Mouse (Mus musculus) hindbrain, embryonic 10.5 days (tissue): Measurements from ENCODE around the gene Prlr. TPM values are rescaled to one million over a fixed set of nuclear protein-coding genes. Genes with fewer than 3 reads are reported as not detected.

Experiments used
- DNase-seq: peaks from one replicate; pipeline ENCODE4 v3.0.0-alpha.2; 2017; ENCODE audit warnings: low spot score
- H3K27ac ChIP-seq: fragments of 300-500 bp; sonication (generic); 2 replicates; pipeline ENCODE4 v1.5.1; 2016; ENCODE audit warnings: mild to moderate bottlenecking, moderate library complexity
- H3K27me3 ChIP-seq: fragments of 300-500 bp; sonication (generic); 2 replicates; pipeline ENCODE4 v1.6.1; 2016; ENCODE audit warnings: mild to moderate bottlenecking; ENCODE audit not compliant: poor library complexity, insufficient read depth, severe bottlenecking
- H3K36me3 ChIP-seq: fragments of 300-500 bp; sonication (generic); 2 replicates; pipeline ENCODE4 v1.6.1; 2016; ENCODE audit warnings: mild to moderate bottlenecking, moderate library complexity
- H3K4me1 ChIP-seq: fragments of 300-500 bp; sonication (generic); replicated peaks from 2 replicates; pipeline ENCODE4 v1.6.1; 2016; ENCODE audit warnings: mild to moderate bottlenecking
- H3K4me3 ChIP-seq: fragments of 300-500 bp; sonication (generic); 2 replicates; pipeline ENCODE4 v1.5.1; 2016; ENCODE audit warnings: mild to moderate bottlenecking, moderate library complexity
- H3K9me3 ChIP-seq: fragments of 300-500 bp; sonication (generic); 2 replicates; pipeline ENCODE4 v1.6.1; 2016; ENCODE audit warnings: mild to moderate bottlenecking, moderate library complexity
- WGBS: fragments of 180-500 bp; shearing (Covaris S2); methylation state at CpG from one replicate; pipeline ENCODE4 v1.1.7; 2016; 5-methylcytosine and 5-hydroxymethylcytosine counted together
- polyA plus RNA-seq: library from polyadenylated mRNA; unstranded; fragments of >200 nt; fragmentation: Nextera tagmentation; extraction: Ambion mirVana; gene quantifications from 2 replicates; pipeline ENCODE4 v1.2.1, GENCODE M21; 2016

Prlr gene
- polyA plus RNA-seq, 1 experiment from 2014 or later, result 0.29 TPM

DNA sequence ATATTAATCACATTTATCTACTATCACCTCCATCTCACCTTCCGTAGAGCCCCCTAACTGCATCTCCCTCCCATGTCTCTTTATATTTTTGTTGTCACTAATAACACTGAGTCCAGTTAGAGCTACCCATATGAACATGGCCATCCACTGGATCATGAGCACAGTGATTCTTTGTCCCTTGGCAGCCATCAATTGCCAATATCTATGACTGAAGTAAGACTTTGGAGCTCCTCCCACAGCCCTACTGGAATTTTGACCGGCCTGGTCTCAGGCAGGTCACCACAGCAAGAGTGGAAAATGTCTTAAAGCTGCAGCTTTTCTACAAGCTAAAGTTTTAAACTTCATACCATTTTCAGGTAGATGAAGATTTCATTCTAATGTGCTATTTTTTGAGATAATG is 189.3 kb downstream of the Prlr start:
- H3K4me1 ChIP-seq, result no peaks in the 10 kb centered on the region
- H3K27me3 ChIP-seq, result no peaks in the 10 kb centered on the region
- no peaks in the 10 kb centered on the region for H3K9me3 ChIP-seq
- no peak overlapping the region for H3K27ac ChIP-seq
- H3K36me3 ChIP-seq, result no peaks in the 10 kb centered on the region
- no peak overlapping the region for H3K4me3 ChIP-seq
- 88% methylated on average over 2 of the region's 2 CpGs for WGBS
- DNase-seq, result no peak

DNA sequence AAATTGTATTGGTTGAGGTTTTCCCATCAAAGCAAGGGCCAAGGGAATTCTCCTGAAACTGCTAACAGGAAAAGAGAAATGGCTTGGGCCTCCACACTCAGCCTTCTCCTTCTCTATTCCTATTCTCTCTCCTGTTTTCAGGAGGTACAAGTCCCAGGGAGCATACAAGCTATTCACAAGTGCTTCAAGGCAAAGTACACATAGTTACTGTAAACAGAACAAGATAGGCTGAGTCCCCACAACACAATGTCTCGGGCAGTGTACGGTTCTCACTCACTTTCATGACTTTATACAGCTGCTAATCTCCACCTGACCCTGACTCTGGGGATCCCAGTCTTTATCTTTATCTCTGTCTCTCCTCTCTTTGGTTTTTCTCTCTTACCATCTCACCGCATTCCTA is 198.4 kb downstream of the Prlr start:
- H3K9me3 ChIP-seq, result no peaks in the 10 kb centered on the region
- H3K27ac ChIP-seq, result no peak overlapping the region
- no peak overlapping the region for H3K4me3 ChIP-seq
- H3K4me1 ChIP-seq, result no peaks in the 10 kb centered on the region
- no peak for DNase-seq
- 89% methylated on average over 3 of the region's 3 CpGs for WGBS
- H3K36me3 ChIP-seq, result no peaks in the 10 kb centered on the region
- H3K27me3 ChIP-seq, result no peaks in the 10 kb centered on the region

DNA sequence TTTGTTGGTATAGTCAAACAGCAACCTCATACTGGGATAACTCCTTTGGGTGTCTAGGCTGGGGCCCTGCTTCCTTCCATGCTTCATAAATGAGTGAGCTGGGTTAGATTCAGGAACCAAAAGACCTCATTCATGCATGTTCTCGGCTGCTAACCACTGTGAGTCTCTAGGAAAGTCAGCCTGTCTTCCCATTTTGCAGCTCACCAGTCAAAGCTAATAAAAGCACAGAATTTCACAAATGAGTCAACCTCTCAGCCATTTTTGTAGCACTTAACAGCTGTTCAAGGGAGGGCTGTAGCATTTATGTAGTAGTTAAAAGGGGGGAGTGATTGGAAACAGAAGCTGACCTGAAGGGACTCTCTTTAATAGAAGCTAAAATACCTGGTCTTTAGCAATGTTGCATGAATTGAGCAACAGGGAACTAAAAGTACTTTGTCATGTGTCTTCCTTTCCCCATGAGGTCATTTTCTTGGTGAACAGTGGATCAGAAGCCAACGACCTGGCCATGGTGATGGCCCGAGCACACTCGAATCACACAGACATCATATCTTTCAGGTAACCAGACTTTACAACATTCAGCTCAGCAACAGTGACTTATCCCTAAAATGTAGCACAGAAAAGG is 201.4 kb downstream of the Prlr start:
- Histone ChIP-seq H3K27me3 (no peaks in the 10 kb centered on the region), H3K9me3 (no peaks in the 10 kb centered on the region), H3K36me3 (no peaks in the 10 kb centered on the region), H3K4me1 (no peaks in the 10 kb centered on the region), H3K27ac (no peak overlapping the region), H3K4me3 (no peak overlapping the region)
- 87% methylated on average over 4 of the region's 4 CpGs for WGBS
- DNase-seq, result no peak

DNA sequence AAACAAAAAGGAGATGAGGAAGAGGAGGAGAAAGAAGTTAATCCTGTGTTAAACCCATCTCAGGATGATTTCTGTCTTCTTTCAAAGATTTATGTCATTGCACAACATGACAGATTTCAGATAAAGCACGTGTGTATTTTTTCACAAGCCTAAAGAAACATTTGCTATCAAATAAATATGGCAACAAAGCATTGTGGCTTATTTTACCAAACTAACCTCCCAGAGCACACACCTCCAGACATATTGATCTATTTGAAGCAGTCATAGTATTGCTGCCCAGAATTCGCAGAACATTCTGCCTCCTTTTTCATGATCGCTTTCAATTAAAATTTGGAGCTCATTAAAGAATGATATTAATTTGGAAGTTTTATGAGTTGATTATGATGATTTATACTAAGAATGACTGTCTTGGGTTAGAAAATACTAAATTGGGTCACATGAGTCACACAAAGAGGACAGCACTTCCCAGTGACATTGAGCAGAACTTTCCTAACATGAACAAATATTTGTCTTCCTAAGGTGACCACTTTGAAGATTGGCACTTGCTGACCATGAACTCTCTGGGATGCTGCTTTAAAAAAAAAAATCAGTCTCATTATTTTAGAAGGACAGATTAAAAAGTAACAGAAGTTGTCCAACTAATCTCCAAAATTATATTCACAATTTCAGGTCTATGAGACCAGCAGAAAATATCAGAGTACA is 202.9 kb downstream of the Prlr start:
- H3K9me3 ChIP-seq, result no peaks in the 10 kb centered on the region
- H3K27ac ChIP-seq, result no peak overlapping the region
- DNase-seq, result no peak
- 97% methylated on average over 3 of the region's 3 CpGs for WGBS
- H3K36me3 ChIP-seq, result no peaks in the 10 kb centered on the region
- no peaks in the 10 kb centered on the region for H3K4me1 ChIP-seq
- H3K4me3 ChIP-seq, result no peak overlapping the region
- H3K27me3 ChIP-seq, result no peaks in the 10 kb centered on the region

DNA sequence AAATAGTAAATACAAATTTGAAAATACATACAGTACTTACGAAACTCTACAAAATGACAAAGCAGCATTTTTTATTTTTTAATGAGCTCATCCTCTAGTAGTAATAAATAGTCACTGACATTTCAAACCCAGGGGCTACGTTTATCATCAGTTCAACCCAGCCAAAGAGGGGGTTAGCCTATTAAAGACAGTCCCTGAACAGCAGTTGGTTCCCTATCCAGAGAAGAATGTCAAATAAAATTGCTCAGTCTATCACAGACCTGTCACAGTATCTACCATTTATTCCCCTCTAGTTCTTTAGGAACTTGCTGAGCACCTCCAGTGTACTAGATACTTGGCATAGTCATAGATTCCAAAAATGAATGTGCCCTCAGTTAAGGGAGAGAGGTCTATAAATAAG is 210.2 kb downstream of the Prlr start:
- Histone ChIP-seq H3K36me3 (no peaks in the 10 kb centered on the region), H3K4me1 (no peaks in the 10 kb centered on the region), H3K27ac (no peak overlapping the region), H3K9me3 (no peaks in the 10 kb centered on the region), H3K4me3 (no peak overlapping the region), H3K27me3 (no peaks in the 10 kb centered on the region)
- no peak for DNase-seq
- WGBS, result 80% methylated on average over 2 of the region's 2 CpGs

Other genes with a start within 250 kb of the Prlr start
- not detected in 2 replicates for gene Gm21973, start 148.1 kb downstream of the Prlr start, polyA plus RNA-seq
- gene Agxt2, start 181.3 kb downstream of the Prlr start, polyA plus RNA-seq, result not detected in 2 replicates